Mouse (Mus musculus): ENCODE data around the gene Ubqln3.

Ubqln3 gene

GRCm38 (mm10) chr7:104143179-104143578, at the start of gene Ubqln3:
TSS of gene Ubqln3 (minus strand) at chr7:104143279.
- no peak for DNase-seq (ENCODE audit: low spot score)

GRCm38 (mm10) chr7:104191275-104191674, 48.2 kb upstream of the Ubqln3 start:
- no peak for DNase-seq (ENCODE audit: low spot score)

GRCm38 (mm10) chr7:104183292-104183691, 40.2 kb upstream of the Ubqln3 start, which contains the start of gene Olfr648:
TSS of gene Olfr648 (minus strand) at chr7:104183392.
- DNase-seq (ENCODE audit: low spot score) = no peak

- no peak for DNase-seq (ENCODE audit: low spot score)
These were observed 36.0 kb upstream of the Ubqln3 start for GRCm38 (mm10) chr7:104179074-104179473.

GRCm38 (mm10) chr7:104178422-104179054, 35.5 kb upstream of the Ubqln3 start:
- no peak for DNase-seq (ENCODE audit: low spot score)

- DNase-seq (ENCODE audit: low spot score) = no peak
These were observed 32.0 kb upstream of the Ubqln3 start for GRCm38 (mm10) chr7:104175085-104175484.

- DNase-seq (ENCODE audit: low spot score) = no peak
These were observed 26.6 kb upstream of the Ubqln3 start for GRCm38 (mm10) chr7:104169634-104170204.

GRCm38 (mm10) chr7:104167105-104167504, 24.0 kb upstream of the Ubqln3 start:
- no peak for DNase-seq (ENCODE audit: low spot score)

- DNase-seq (ENCODE audit: low spot score) = no peak
These were observed 7.4 kb upstream of the Ubqln3 start, which contains the start of gene Ubqlnl for GRCm38 (mm10) chr7:104150456-104150855. TSS of gene Ubqlnl (minus strand) at chr7:104150556.

GRCm38 (mm10) chr7:104137305-104137704, 5.8 kb downstream of the Ubqln3 start, which contains the start of gene Olfr643:
TSS of gene Olfr643 (minus strand) at chr7:104137405.
- no peak for DNase-seq (ENCODE audit: low spot score)

- DNase-seq (ENCODE audit: low spot score) = no peak
These were observed 13.4 kb downstream of the Ubqln3 start, which contains the start of gene Ubqln5 for GRCm38 (mm10) chr7:104129726-104130125. TSS of gene Ubqln5 (minus strand) at chr7:104129826.

- no peak for DNase-seq (ENCODE audit: low spot score)
These were observed 38.4 kb downstream of the Ubqln3 start, which contains the start of gene Olfr646 for GRCm38 (mm10) chr7:104104757-104104972. TSS of gene Olfr646 (plus strand) at chr7:104104873.

- DNase-seq (ENCODE audit: low spot score) = no peak
These were observed 38.9 kb downstream of the Ubqln3 start for GRCm38 (mm10) chr7:104103913-104104756.

Measured in testis, postnatal 14 days (tissue).